Mouse (Mus musculus): ENCODE data around the gene Prdx6b. TPM values are rescaled to one million over a fixed set of nuclear protein-coding genes. Genes with fewer than 3 reads are reported as not detected.

The Prdx6b gene
- not detected for total RNA-seq (2022)

GRCm38 (mm10) chr2:80292172-80292571 is at the start of gene Prdx6b:
Gene Prdx6b, plus strand, starts transcription at chr2:80292472.
- no peak for DNase-seq (ENCODE audit: low spot score in 2 of 2)

DNA sequence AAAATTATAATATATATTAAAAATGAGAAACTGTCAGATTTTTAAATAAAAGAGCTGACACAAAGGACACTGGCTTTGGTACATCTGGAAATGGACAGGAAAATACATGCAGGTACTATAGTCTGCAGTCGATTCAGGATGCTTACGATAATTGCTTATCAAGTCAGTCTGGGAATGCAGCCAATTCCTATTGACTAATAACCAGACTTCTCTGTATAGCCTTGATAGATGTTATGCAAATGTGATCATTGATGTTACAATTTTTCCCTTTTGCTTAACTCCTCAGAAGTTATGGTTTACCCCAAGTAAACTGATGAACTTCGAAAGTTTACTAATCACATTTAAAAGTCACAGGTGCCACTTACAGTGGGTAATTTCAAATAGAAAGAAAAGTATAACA is 44.8 kb upstream of the Prdx6b start:
- DNase-seq (ENCODE audit: low spot score in 2 of 2), result no peak

GRCm38 (mm10) chr2:80247868-80248267 is 44.4 kb upstream of the Prdx6b start:
- no peak for DNase-seq (ENCODE audit: low spot score in 2 of 2)

- DNase-seq (ENCODE audit: low spot score in 2 of 2), result no peak
Measured at GRCm38 (mm10) chr2:80259888-80260672, 32.2 kb upstream of the Prdx6b start.

GRCm38 (mm10) chr2:80266894-80267293 is 25.4 kb upstream of the Prdx6b start:
- DNase-seq (ENCODE audit: low spot score in 2 of 2), result peak; percentile 37 to 50

GRCm38 (mm10) chr2:80268053-80268452 is 24.2 kb upstream of the Prdx6b start:
- DNase-seq (ENCODE audit: low spot score in 2 of 2), result no peak

- no peak for DNase-seq (ENCODE audit: low spot score in 2 of 2)
Measured at GRCm38 (mm10) chr2:80271431-80271830, 20.8 kb upstream of the Prdx6b start.

DNA sequence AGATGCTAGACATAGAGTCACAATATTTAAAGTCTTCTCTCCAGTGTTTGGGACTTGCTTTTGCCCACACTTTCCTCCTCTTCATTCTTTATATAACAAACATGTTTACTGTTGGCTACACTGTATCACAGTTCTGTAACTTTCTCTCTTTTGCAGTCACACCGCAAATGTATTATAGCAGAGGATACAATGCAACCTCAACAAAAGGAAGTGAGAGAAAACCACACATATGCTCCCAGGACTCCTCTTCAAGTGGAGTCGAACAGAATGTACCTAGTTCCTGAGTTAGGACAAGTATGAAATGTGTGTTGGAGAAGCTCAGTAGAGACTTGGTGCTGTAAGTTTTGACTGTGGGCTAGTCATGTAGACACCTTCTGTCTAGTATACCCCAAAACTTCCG is 19.2 kb upstream of the Prdx6b start:
- DNase-seq (ENCODE audit: low spot score in 2 of 2), result no peak

GRCm38 (mm10) chr2:80273763-80274162 is 18.5 kb upstream of the Prdx6b start:
- no peak for DNase-seq (ENCODE audit: low spot score in 2 of 2)

DNA sequence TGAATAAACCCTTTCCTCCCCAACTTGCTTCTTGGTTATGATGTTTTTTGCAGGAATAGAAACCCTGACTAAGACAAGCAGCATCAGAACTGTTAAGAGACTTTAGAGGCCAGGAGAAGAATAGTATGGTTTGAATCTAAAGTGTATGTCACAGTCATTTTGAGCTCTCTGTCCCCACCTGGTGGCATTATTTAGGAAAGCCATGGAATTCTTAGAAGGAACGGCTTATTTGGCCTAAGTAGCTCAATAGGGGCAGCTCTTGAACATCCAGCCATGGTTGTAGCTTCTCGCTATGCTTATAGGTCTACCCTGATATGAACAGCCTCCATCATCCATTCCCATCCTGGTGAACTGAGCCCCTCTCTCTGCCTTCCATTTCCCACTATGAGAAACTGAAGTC is 17.1 kb upstream of the Prdx6b start:
- no peak for DNase-seq (ENCODE audit: low spot score in 2 of 2)

GRCm38 (mm10) chr2:80282214-80282613 is 10.1 kb upstream of the Prdx6b start:
- no peak for DNase-seq (ENCODE audit: low spot score in 2 of 2)

DNA sequence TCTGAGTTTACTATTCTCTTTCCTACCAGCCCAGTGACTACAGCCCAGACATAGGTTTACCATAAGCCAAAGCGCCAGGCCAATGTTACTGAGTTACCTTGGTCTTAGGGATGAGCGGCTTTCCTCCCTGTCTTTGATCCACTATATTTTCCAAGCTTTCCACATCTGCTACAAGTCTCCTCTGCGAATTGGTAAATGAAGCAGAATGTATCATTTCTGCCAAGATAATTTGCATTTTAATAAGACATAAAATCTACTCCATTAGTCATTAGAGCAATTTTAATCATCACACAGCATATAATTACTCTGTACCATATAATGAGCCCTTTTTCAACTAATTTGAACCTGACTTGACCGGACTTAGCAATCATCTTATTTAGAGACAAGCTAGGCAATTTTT is 5.9 kb upstream of the Prdx6b start:
- DNase-seq (ENCODE audit: low spot score in 2 of 2), result no peak

- DNase-seq (ENCODE audit: low spot score in 2 of 2), result no peak
Measured at GRCm38 (mm10) chr2:80298334-80298733, 6.1 kb downstream of the Prdx6b start.

GRCm38 (mm10) chr2:80300806-80301205 is 8.5 kb downstream of the Prdx6b start:
- DNase-seq (ENCODE audit: low spot score in 2 of 2), result no peak

GRCm38 (mm10) chr2:80303957-80304356 is 11.7 kb downstream of the Prdx6b start:
- DNase-seq (ENCODE audit: low spot score in 2 of 2), result no peak

DNA sequence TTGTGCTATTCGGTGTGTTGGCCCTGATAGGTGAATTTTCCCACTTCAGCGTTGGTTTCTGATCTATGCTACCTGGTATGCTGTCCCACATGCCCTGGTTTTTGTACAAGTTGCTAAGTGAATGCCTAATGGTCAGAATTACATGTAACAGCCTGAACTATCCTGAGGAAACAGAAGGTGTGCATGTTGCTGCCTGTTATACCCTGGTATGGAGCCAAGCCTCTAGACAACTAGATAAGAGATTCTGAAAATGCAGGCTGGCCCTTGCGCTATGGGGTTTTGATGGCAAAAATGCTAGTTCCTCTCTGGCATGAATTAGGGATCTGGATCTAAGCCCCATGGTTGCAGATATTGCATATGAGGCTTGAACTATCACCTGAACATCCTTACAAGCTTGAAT is 15.4 kb downstream of the Prdx6b start:
- DNase-seq (ENCODE audit: low spot score in 2 of 2), result no peak

- DNase-seq (ENCODE audit: low spot score in 2 of 2), result no peak
Measured at GRCm38 (mm10) chr2:80309775-80310174, 17.5 kb downstream of the Prdx6b start.

DNA sequence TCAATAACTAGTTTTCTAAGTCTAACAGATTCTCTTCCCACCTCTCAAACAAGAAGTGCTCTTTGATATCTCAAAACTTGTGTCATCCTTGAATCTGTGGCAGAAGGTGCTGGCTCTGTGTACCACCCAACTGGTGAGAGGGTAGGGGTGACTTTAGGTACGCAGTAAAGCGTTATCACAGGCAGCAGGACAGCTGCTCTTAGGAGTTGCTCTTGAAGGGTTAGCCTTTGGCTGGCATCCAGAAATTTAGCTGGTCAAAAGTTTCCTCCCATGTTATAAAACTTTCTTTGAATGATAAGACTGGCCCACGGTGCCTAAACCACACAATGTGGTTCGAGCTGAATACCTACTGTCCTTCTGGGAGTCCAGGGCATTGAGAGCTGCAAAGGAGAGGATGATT is 18.5 kb downstream of the Prdx6b start:
- no peak for DNase-seq (ENCODE audit: low spot score in 2 of 2)

DNA sequence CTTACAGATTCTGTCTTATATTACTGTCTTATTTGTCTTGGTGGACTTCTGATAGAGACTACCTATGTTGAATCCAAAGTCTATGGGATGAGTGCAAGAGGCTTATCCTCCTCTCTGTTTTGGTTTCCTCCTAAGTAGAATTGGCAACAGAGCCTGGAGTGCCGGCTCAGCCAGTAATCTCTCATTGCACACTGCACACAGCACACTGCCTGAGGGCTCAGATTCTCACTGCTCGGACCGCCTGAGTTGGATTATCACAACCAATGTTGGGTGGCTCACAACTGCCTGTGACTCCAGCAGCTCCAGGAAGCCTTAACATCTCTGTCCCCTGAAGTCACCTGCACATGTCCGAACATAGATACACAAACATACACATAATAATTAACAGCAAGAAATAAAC is 19.1 kb downstream of the Prdx6b start:
- no peak for DNase-seq (ENCODE audit: low spot score in 2 of 2)

GRCm38 (mm10) chr2:80314201-80314600 is 21.9 kb downstream of the Prdx6b start:
- DNase-seq (ENCODE audit: low spot score in 2 of 2), result no peak

- DNase-seq (ENCODE audit: low spot score in 2 of 2), result no peak
Measured at GRCm38 (mm10) chr2:80314854-80315241, 22.6 kb downstream of the Prdx6b start.

- peak; percentile 81 to 89 for DNase-seq (ENCODE audit: low spot score in 2 of 2)
Measured at GRCm38 (mm10) chr2:80315242-80316161, 23.2 kb downstream of the Prdx6b start, which contains the start of gene Dnajc10. Gene Dnajc10, plus strand, starts transcription at chr2:80315466.
